Mouse (Mus musculus): ENCODE results near the gene Olfr846. TPM values are rescaled to one million over a fixed set of nuclear protein-coding genes. Genes with fewer than 3 reads are reported as not detected.

The Olfr846 gene
- not detected for total RNA-seq (2022)

DNA sequence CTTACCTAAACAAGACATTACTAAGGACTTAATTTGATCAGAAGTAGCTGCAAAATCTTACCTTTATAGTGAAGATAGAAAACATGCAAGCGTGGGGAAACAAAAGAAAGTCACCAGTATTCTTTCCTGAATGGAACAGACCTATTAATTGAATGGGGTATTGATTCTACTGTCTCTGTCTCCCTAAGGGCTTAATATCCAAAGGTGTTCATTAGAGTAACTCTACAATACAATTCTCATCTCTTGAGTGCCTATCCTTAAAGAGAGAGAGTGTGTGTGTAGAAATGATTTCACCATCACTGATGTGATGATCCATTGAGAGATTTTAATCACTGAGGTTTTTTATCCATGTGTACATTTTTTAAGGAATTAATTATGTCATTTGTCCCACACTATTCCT lies at the start of gene Olfr846:
TSS of gene Olfr846 (minus strand) at position 101 of the 400 bp plus-strand sequence.
- no peak for DNase-seq (ENCODE audit: low spot score in 2 of 2)

DNA sequence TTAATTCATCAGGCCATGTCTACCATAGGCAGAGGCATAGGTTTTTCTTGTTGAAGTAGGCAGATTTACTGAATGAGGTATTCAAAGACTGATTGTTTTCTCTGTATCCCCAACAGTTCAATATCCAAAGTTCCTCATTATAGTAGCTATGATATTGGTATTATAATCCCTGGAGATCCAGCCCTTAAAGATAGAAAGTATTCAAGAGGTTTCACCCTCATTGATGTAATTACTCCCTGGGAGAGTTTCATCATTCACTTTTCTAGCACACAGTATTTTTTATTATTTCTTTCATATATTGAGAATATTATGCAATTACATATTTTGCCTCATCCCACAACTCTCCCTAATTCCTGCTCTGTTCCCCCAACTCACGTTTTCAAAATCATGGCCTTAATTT lies 14.8 kb upstream of the Olfr846 start, which contains the start of gene Olfr847:
TSS of gene Olfr847 (minus strand) at position 101 of the 400 bp plus-strand sequence.
- no peak for DNase-seq (ENCODE audit: low spot score in 2 of 2)

DNA sequence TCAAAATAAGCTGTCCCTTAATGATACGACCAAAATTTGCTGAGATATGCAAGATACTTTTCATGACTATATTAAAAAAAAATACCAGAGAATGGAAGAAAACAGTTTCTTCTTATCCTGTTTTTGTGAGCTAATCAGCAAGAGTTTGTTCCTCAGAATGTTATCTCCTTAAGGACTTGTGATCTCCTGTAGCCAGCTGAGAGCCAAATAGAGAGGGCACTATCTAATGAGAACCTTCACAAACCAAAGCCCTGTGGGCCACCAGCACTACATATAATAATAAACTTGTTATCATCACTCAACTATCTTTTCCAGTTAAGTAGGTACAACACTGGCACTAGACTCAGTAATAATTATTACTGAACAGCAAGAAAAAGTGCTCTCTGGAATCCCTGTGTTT lies 27.6 kb downstream of the Olfr846 start, which contains the start of gene Olfr845:
TSS of gene Olfr845 (plus strand) at position 301 of the 400 bp plus-strand sequence.
- DNase-seq (ENCODE audit: low spot score in 2 of 2), result no peak

DNA sequence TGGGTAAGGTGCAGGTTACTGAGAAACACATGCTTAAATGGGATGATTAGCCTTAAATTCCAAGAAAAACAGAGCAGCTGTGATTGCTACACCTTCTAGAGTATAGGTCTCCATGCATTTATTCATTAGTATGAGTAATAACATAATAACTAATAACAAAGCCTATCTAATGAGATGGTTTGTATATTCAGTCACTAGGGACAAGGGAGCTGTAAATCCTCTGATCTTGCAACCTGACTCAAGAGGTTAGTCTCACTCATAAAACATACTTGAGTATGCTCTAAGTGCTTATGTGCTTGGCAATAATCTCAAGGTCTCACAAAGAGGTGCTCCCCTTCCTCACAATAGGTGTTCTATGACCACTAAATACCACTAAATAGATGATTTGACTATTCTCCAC lies 47.8 kb downstream of the Olfr846 start, which contains the start of gene Olfr844:
TSS of gene Olfr844 (plus strand) at position 301 of the 400 bp plus-strand sequence.
- DNase-seq (ENCODE audit: low spot score in 2 of 2), result no peak

Other genes starting within 250 kb of the Olfr846 start
- not detected for gene Olfr836, start 243.6 kb downstream of the Olfr846 start, total RNA-seq (2022)
- not detected for gene Olfr837, start 227.7 kb downstream of the Olfr846 start, total RNA-seq (2022)
- under 1 TPM; 0.05 to 0.07 (median 0.05) TPM for gene Olfr839-ps1, start 186.7 kb downstream of the Olfr846 start, total RNA-seq (2022)
- gene Olfr843, start 112.0 kb downstream of the Olfr846 start, total RNA-seq (2022), result not detected
- gene Olfr844, start 47.7 kb downstream of the Olfr846 start, total RNA-seq (2022), result not detected
- not detected for gene Olfr845, start 27.5 kb downstream of the Olfr846 start, total RNA-seq (2022)
- gene Olfr847, start 14.7 kb upstream of the Olfr846 start, total RNA-seq (2022), result not detected
- not detected for gene Olfr849, start 76.3 kb upstream of the Olfr846 start, total RNA-seq (2022)
- gene Olfr850, start 114.2 kb upstream of the Olfr846 start, total RNA-seq (2022), result not detected
- not detected for gene Olfr851, start 129.3 kb upstream of the Olfr846 start, total RNA-seq (2022)
- gene Olfr853, start 177.1 kb upstream of the Olfr846 start, total RNA-seq (2022), result not detected
- not detected for gene Olfr854, start 203.4 kb upstream of the Olfr846 start, total RNA-seq (2022)
- not detected for gene Olfr855, start 218.6 kb upstream of the Olfr846 start, total RNA-seq (2022)